Mouse (Mus musculus) E14TG2a.4 (cell line): ENCODE data around the gene Lyzl6.
A peak's percentile ranks its signal among the peaks of the same experiment; 100 is the strongest.

Source experiments
- H3K27me3 ChIP-seq: 2 replicates; pipeline ENCODE4 v1.6.1; 2014; ENCODE audit warnings: low read length, control low read depth; ENCODE audit not compliant: insufficient read depth
- H3K36me3 ChIP-seq: 2 replicates; pipeline ENCODE4 v1.6.1; 2014; ENCODE audit warnings: low read length, control low read depth; ENCODE audit not compliant: insufficient read depth
- H3K4me1 ChIP-seq: replicated peaks from 2 replicates; pipeline ENCODE4 v1.6.1; 2014; ENCODE audit warnings: low read depth, low read length, control low read depth
- H3K4me3 ChIP-seq: replicated peaks from 2 replicates; pipeline ENCODE4 v1.5.1; 2014; ENCODE audit warnings: mild to moderate bottlenecking, low read length
- H3K9me3 ChIP-seq: 2 replicates; pipeline ENCODE4 v1.6.1; 2014; ENCODE audit warnings: low read length, control low read depth
- CTCF ChIP-seq: conservative IDR thresholded peaks from 2 replicates; pipeline ENCODE4 v1.5.1; 2014; ENCODE audit warnings: low read length
- NANOG ChIP-seq: IDR thresholded peaks from 2 replicates; pipeline ENCODE4 v1.6.1; 2014; ENCODE audit warnings: borderline replicate concordance, low read length, mixed read lengths
- POU5F1 ChIP-seq: IDR thresholded peaks from 2 replicates; pipeline ENCODE4 v1.6.1; 2014; ENCODE audit warnings: low read length, borderline replicate concordance

Lyzl6 gene

GRCm38 (mm10) chr11:103627453-103627852, 11.2 kb downstream of the Lyzl6 start:
- no peak for TF ChIP-seq CTCF
- TF ChIP-seq POU5F1, result no peak
- no peak for TF ChIP-seq NANOG

GRCm38 (mm10) chr11:103621040-103621439, 17.6 kb downstream of the Lyzl6 start, which contains the start of gene Gm884:
Gene Gm884 (minus strand): TSS chr11:103621140.
- no peak for TF ChIP-seq CTCF
- no peak for TF ChIP-seq POU5F1
- no peak for TF ChIP-seq NANOG
- H3K9me3 ChIP-seq, result no peaks in the 10 kb centered on the region
- no peaks in the 10 kb centered on the region for H3K4me1 ChIP-seq
- H3K36me3 ChIP-seq, result no peaks in the 10 kb centered on the region
- H3K27me3 ChIP-seq, result peaks cover 33% of the 10 kb centered on the region
- no peak within 1 kb of the TSS for H3K4me3 ChIP-seq

More at GRCm38 (mm10) chr11:103627453-103627852, 11.2 kb downstream of the Lyzl6 start:
- Histone ChIP-seq H3K36me3 (no peaks in the 10 kb centered on the region), H3K4me1 (peaks cover 3% of the 10 kb centered on the region; the same call in 1 of the 2 replicates), H3K27me3 (peaks cover 24% of the 10 kb centered on the region), H3K4me3 (0 out of 2 replicates have a peak overlapping the region, but pooled peaks have one; percentile 5), H3K9me3 (peaks cover 7% of the 10 kb centered on the region)

- TF ChIP-seq NANOG (peak; percentile 66; the same call in 1 of the 2 replicates), POU5F1 (no peak), CTCF (no peak)
- no peak overlapping the region for H3K4me3 ChIP-seq
- 0 out of 2 replicates have a peak, but pooled peaks cover 2% of the 10 kb centered on the region for H3K27me3 ChIP-seq
- no peaks in the 10 kb centered on the region for H3K9me3 ChIP-seq
- H3K4me1 ChIP-seq, result peaks cover 32% of the 10 kb centered on the region
- no peaks in the 10 kb centered on the region for H3K36me3 ChIP-seq
Observed at GRCm38 (mm10) chr11:103610772-103611171, 27.9 kb downstream of the Lyzl6 start.

DNA sequence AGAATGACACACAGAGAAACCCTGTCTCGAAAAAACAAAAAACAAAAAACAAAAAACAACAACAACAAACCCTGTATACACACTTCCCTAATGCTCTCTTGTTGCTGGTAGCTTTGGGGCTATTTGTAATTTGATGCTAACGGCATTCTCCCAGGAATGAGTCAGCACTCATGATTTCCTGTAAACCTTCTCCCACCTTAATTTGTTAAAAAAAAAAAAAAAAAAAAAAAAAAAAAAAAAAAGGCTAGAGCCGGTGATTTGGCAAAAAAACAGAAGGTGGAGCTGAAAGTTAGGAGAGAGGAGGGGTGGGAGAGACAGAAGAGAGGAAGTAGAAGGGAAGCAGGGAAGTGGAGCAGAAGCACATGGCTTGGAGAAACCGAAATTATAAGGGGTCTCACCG, 32.1 kb downstream of the Lyzl6 start:
- Histone ChIP-seq H3K9me3 (no peaks in the 10 kb centered on the region), H3K4me1 (peaks cover 39% of the 10 kb centered on the region), H3K4me3 (no peak overlapping the region), H3K27me3 (no peaks in the 10 kb centered on the region), H3K36me3 (no peaks in the 10 kb centered on the region)
- TF ChIP-seq NANOG (no peak), CTCF (no peak), POU5F1 (no peak)
